Mouse (Mus musculus): Measurements from ENCODE around the gene Tcf12.

DNA sequence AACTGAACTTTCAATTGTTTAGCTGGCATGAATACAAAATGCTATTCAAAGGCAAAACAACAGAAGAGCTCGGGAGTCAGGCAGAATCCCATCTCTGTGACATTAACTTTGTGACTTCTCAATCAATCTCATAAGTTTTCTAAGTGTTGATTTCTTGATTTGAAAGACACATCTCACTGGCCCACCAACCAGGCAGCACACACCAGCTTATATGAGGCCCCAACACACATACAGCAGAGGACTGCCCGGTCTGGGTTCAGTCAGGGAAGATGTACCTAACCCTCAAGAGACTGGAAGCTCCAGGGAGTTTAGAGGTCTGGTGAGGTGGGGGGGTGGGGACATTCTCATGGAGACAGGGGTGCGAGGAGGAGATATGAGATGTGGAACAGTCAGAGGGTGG lies 132.8 kb downstream of the Tcf12 start:
- TF ChIP-seq CTCF (IDR thresholded peaks at IDR 0.05; ENCODE audit: extremely low read depth, insufficient read depth, insufficient read length, insufficient replicate concordance) (no peak), POLR2A (IDR thresholded peaks at IDR 0.05; ENCODE audit: low read depth, low read length) (no peak)

Data from spleen, adult 2 months (tissue).